Mouse (Mus musculus): ENCODE measurements at regions not wholly inside any gene's neighbourhood (a gene's known extent, or its start where the extent isn't known, plus 50 kb on each side); places are given as distances from the start of the nearest gene placed in this dataset.

GRCm38 (mm10) chrX:140212644-140213361 lies 129.3 kb upstream of the Frmpd3 start:
- no peak for DNase-seq
- no peaks in the 10 kb centered on the region for H3K4me1 ChIP-seq (ENCODE audit: control insufficient read depth, insufficient read depth, low read length)
- no peak overlapping the region for H3K9ac ChIP-seq (ENCODE audit: low read depth, low read length)
- no peaks in the 10 kb centered on the region for H3K27me3 ChIP-seq (ENCODE audit: control insufficient read depth, insufficient read depth, low read length)
- no peaks in the 10 kb centered on the region for H3K79me2 ChIP-seq (replicated peaks; ENCODE audit: control insufficient read depth, insufficient read depth, low read length)
- WGBS, result 42% methylated on average over 3 of the region's 3 CpGs
- TF ChIP-seq POLR2A (IDR thresholded peaks at IDR 0.05; ENCODE audit: insufficient read depth, low read depth, low read length) (no peak), CTCF (IDR thresholded peaks at IDR 0.05) (no peak), EP300 (IDR thresholded peaks at IDR 0.05; ENCODE audit: insufficient read depth, low read depth, low read length) (no peak)
- no peak overlapping the region for H3K27ac ChIP-seq
- intact Hi-C loops (cut with DNase I), result no loop called here
- no peak overlapping the region for H3K4me3 ChIP-seq
- no peaks in the 10 kb centered on the region for H3K36me3 ChIP-seq (ENCODE audit: control insufficient read depth, insufficient read depth, low read length)

GRCm38 (mm10) chrX:140214198-140214849 lies 127.7 kb upstream of the Frmpd3 start:
- Histone ChIP-seq H3K36me3 (ENCODE audit: control insufficient read depth, insufficient read depth, low read length) (no peaks in the 10 kb centered on the region), H3K27ac (no peak overlapping the region), H3K4me1 (ENCODE audit: control insufficient read depth, insufficient read depth, low read length) (no peaks in the 10 kb centered on the region), H3K9ac (ENCODE audit: low read depth, low read length) (no peak overlapping the region), H3K4me3 (no peak overlapping the region), H3K27me3 (ENCODE audit: control insufficient read depth, insufficient read depth, low read length) (no peaks in the 10 kb centered on the region), H3K79me2 (replicated peaks; ENCODE audit: control insufficient read depth, insufficient read depth, low read length) (no peaks in the 10 kb centered on the region)
- intact Hi-C loops (cut with DNase I), result no loop called here
- no peak for DNase-seq
- 51% methylated on average over 4 of the region's 4 CpGs for WGBS
- TF ChIP-seq CTCF (IDR thresholded peaks at IDR 0.05) (no peak), EP300 (IDR thresholded peaks at IDR 0.05; ENCODE audit: insufficient read depth, low read depth, low read length) (no peak), POLR2A (IDR thresholded peaks at IDR 0.05; ENCODE audit: insufficient read depth, low read depth, low read length) (no peak)

DNA sequence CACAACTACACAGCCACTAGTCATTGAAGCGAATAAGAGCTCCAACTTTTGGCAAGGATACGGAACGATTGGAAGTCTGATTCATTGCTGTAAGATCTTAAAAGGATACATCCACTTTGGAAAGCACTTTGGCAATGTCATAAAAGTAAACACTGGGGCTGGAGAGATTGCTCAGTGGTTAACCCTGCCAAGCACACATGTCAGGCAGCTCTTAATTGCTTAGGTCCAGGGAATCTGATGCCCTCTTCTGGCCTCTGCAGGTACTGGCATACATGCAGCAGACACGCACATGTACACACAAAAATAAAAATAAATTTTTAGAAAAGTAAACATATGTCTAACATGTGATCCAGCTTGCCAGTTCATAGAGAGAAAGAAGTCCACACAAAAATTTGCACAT lies 86.3 kb upstream of the Frmpd3 start:
- 83% methylated on average over 4 of the region's 4 CpGs for WGBS
- H3K27me3 ChIP-seq (ENCODE audit: control insufficient read depth, insufficient read depth, low read length), result no peaks in the 10 kb centered on the region
- no peaks in the 10 kb centered on the region for H3K36me3 ChIP-seq (ENCODE audit: control insufficient read depth, insufficient read depth, low read length)
- no peak for TF ChIP-seq EP300 (IDR thresholded peaks at IDR 0.05; ENCODE audit: insufficient read depth, low read depth, low read length)
- TF ChIP-seq CTCF (IDR thresholded peaks at IDR 0.05), result peak; percentile 10; the same call in 1 of the 2 replicates
- no peaks in the 10 kb centered on the region for H3K4me1 ChIP-seq (ENCODE audit: control insufficient read depth, insufficient read depth, low read length)
- intact Hi-C loops (cut with DNase I), result no loop called here
- DNase-seq, result no peak
- no peak overlapping the region for H3K4me3 ChIP-seq
- H3K79me2 ChIP-seq (replicated peaks; ENCODE audit: control insufficient read depth, insufficient read depth, low read length), result no peaks in the 10 kb centered on the region
- H3K9ac ChIP-seq (ENCODE audit: low read depth, low read length), result no peak overlapping the region
- no peak overlapping the region for H3K27ac ChIP-seq

DNA sequence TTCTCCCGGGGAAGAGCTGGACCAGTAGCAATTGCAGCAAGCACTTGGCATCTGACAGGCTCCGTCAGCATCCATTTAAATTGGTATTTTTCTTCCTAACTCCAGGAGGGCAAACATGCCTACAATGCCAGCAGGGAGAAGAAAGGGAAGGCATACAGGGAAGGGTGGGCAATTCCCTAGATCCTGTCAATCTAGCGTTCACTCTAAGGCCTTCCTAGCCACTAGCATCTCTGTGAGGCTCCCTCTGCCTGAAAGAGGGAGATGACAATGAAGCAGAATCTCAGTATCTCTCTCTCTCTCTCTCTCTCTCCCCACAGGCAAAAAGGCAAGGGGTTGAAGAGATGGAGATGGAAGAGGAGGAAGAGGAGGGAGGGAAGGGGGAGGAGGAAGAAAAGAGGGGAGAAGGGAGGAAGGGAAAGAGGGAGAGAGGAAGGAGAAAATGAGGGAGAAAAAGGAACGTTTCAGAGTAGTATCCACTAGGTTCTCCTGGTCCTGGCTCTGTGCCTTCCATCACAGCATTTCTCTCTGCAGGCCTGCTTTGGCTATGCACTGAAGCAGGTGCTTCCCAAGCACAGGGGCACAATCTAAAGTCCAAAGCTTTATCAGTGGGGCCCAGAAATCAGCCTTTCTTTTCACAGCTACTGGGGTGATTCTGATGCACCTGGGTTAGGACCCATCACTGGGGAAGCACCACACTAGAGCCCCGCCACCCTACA lies 72.2 kb upstream of the Frmpd3 start:
- H3K27ac ChIP-seq, result no peak overlapping the region
- H3K27me3 ChIP-seq (ENCODE audit: control insufficient read depth, insufficient read depth, low read length), result no peaks in the 10 kb centered on the region
- H3K79me2 ChIP-seq (replicated peaks; ENCODE audit: control insufficient read depth, insufficient read depth, low read length), result no peaks in the 10 kb centered on the region
- WGBS, result 60% methylated on average over 5 of the region's 5 CpGs
- no peak overlapping the region for H3K4me3 ChIP-seq
- intact Hi-C loops (cut with DNase I), result no loop called here
- no peak for TF ChIP-seq EP300 (IDR thresholded peaks at IDR 0.05; ENCODE audit: insufficient read depth, low read depth, low read length)
- TF ChIP-seq POLR2A (IDR thresholded peaks at IDR 0.05; ENCODE audit: insufficient read depth, low read depth, low read length), result no peak
- TF ChIP-seq CTCF (IDR thresholded peaks at IDR 0.05), result no peak
- H3K9ac ChIP-seq (ENCODE audit: low read depth, low read length), result no peak overlapping the region
- H3K36me3 ChIP-seq (ENCODE audit: control insufficient read depth, insufficient read depth, low read length), result no peaks in the 10 kb centered on the region
- DNase-seq, result no peak
- no peaks in the 10 kb centered on the region for H3K4me1 ChIP-seq (ENCODE audit: control insufficient read depth, insufficient read depth, low read length)

- Histone ChIP-seq H3K27ac (no peak overlapping the region), H3K4me3 (no peak overlapping the region), H3K79me2 (replicated peaks; ENCODE audit: control insufficient read depth, insufficient read depth, low read length) (no peaks in the 10 kb centered on the region), H3K9ac (ENCODE audit: low read depth, low read length) (no peak overlapping the region), H3K4me1 (ENCODE audit: control insufficient read depth, insufficient read depth, low read length) (no peaks in the 10 kb centered on the region), H3K27me3 (ENCODE audit: control insufficient read depth, insufficient read depth, low read length) (peaks cover 3% of the 10 kb centered on the region; the same call in 1 of the 2 replicates), H3K36me3 (ENCODE audit: control insufficient read depth, insufficient read depth, low read length) (no peaks in the 10 kb centered on the region)
- TF ChIP-seq POLR2A (IDR thresholded peaks at IDR 0.05; ENCODE audit: insufficient read depth, low read depth, low read length), result no peak
- no peak for TF ChIP-seq EP300 (IDR thresholded peaks at IDR 0.05; ENCODE audit: insufficient read depth, low read depth, low read length)
- no peak for TF ChIP-seq CTCF (IDR thresholded peaks at IDR 0.05)
- DNase-seq, result no peak
- WGBS, result 23% methylated on average over 41 of the region's 54 CpGs
- intact Hi-C loops (cut with DNase I), result no loop called here
Measured at GRCm38 (mm10) chrX:140277327-140277947, 64.6 kb upstream of the Frmpd3 start.

Data from heart, adult 2 months (tissue).